Mouse (Mus musculus) neutrophil, adult 5-6 weeks (primary cell): ENCODE measurements around the gene A630001G21Rik. TPM values are rescaled to one million over a fixed set of nuclear protein-coding genes. Genes with fewer than 3 reads are reported as not detected.

Source experiments
- ATAC-seq: fragments of 151-379, 151-347 bp; 2 replicates; pipeline ENCODE4 v1.8.0; 2017; ENCODE audit warnings: mild to moderate bottlenecking, moderate TSS enrichment; ENCODE audit not compliant: insufficient number of reproducible peaks, poor library complexity, low FRiP score, severe bottlenecking; ENCODE audit errors: extremely low read depth
- total RNA-seq: library from RNA; stranded (forward); fragments of 200-1000 nt; gene quantifications from 2 replicates; pipeline ENCODE4 v1.2.3, GENCODE M21; 2017

Gene A630001G21Rik
- total RNA-seq, 1 experiment from 2014 or later, result 158 TPM

GRCm38 (mm10) chr1:85693280-85693679 lies 85.2 kb downstream of the A630001G21Rik start:
- no peak for ATAC-seq

GRCm38 (mm10) chr1:85692281-85692680 lies 86.2 kb downstream of the A630001G21Rik start:
- ATAC-seq, result no peak

GRCm38 (mm10) chr1:85690544-85690943 lies 87.9 kb downstream of the A630001G21Rik start:
- no peak for ATAC-seq

GRCm38 (mm10) chr1:85687346-85687745 lies 91.1 kb downstream of the A630001G21Rik start:
- ATAC-seq, result peak; percentile 89

GRCm38 (mm10) chr1:85686666-85687065 lies 91.8 kb downstream of the A630001G21Rik start:
- ATAC-seq, result no peak

GRCm38 (mm10) chr1:85680226-85680625 lies 98.2 kb downstream of the A630001G21Rik start:
- no peak for ATAC-seq

Other genes starting within 250 kb of the A630001G21Rik start
- gene G530012D18Rik, start 203.0 kb downstream of the A630001G21Rik start, total RNA-seq, result 1.9 TPM in 1 of 2 replicates, not detected in the other
- 199 and 206 TPM in 2 replicates for gene Sp110, start 179.8 kb downstream of the A630001G21Rik start, total RNA-seq
- 151 and 168 TPM in 2 replicates for gene Sp140, start 178.3 kb downstream of the A630001G21Rik start, total RNA-seq
- gene Sp100, start 128.7 kb downstream of the A630001G21Rik start, total RNA-seq, result 539 and 547 TPM in 2 replicates
- gene Cab39, start 14.8 kb upstream of the A630001G21Rik start, total RNA-seq, result 176 and 179 TPM in 2 replicates
- gene Itm2c, start 115.6 kb upstream of the A630001G21Rik start, total RNA-seq, result 20.7 and 24.3 TPM in 2 replicates
- gene 4933407L21Rik, start 149.8 kb upstream of the A630001G21Rik start, total RNA-seq, result 0.23 TPM in 1 of 2 replicates, not detected in the other
- gene Gpr55, start 182.4 kb upstream of the A630001G21Rik start, total RNA-seq, result 0.81 and 1.4 TPM in 2 replicates
- gene Spata3, start 238.2 kb upstream of the A630001G21Rik start, total RNA-seq, result not detected in 2 replicates